Mouse (Mus musculus) CD4-positive, CD25-positive, alpha-beta regulatory T cell, adult 2 months (primary cell): Measurements from ENCODE around the gene Kcnt1.
"Not testable (repeated sequence)": the region's sequence is repeated elsewhere in the genome, so short reads cannot be mapped to it uniquely, and the experiment has no call there.

Experiments
- DNase-seq: peaks from one replicate; pipeline ENCODE4 v3.0.0-alpha.2; 2012; ENCODE audit warnings: low read depth, low spot score

Gene Kcnt1

GRCm38 (mm10) chr2:25863337-25864131 lies at the start of gene Kcnt1:
Gene Kcnt1 (plus strand): TSS chr2:25863734.
- peak; percentile 8 for DNase-seq

- DNase-seq = not testable (repeated sequence)
Measured at GRCm38 (mm10) chr2:25815748-25816147, 47.8 kb upstream of the Kcnt1 start, which contains the start of gene Glt6d1. Gene Glt6d1 (minus strand): TSS chr2:25815848.

GRCm38 (mm10) chr2:25822806-25823205 lies 40.7 kb upstream of the Kcnt1 start, which contains the start of gene Lcn9:
Gene Lcn9 (plus strand): TSS chr2:25823153.
- no peak for DNase-seq

- DNase-seq = no peak
Measured at GRCm38 (mm10) chr2:25824751-25825150, 38.8 kb upstream of the Kcnt1 start.

- peak; percentile 41 for DNase-seq
Measured at GRCm38 (mm10) chr2:25828344-25828947, 35.1 kb upstream of the Kcnt1 start.

GRCm38 (mm10) chr2:25830786-25831185 lies 32.7 kb upstream of the Kcnt1 start:
- DNase-seq = no peak

- peak; percentile 79 for DNase-seq
Measured at GRCm38 (mm10) chr2:25836291-25836690, 27.2 kb upstream of the Kcnt1 start.

GRCm38 (mm10) chr2:25842161-25842560 lies 21.4 kb upstream of the Kcnt1 start:
- no peak for DNase-seq

- DNase-seq = no peak
Measured at GRCm38 (mm10) chr2:25842758-25843157, 20.8 kb upstream of the Kcnt1 start.

- DNase-seq = no peak
Measured at GRCm38 (mm10) chr2:25844097-25844496, 19.4 kb upstream of the Kcnt1 start.

GRCm38 (mm10) chr2:25846516-25846915 lies 17.0 kb upstream of the Kcnt1 start:
- no peak for DNase-seq

- no peak for DNase-seq
Measured at GRCm38 (mm10) chr2:25847226-25847625, 16.3 kb upstream of the Kcnt1 start, which contains the start of gene Sohlh1. Gene Sohlh1 (minus strand): TSS chr2:25847248.

GRCm38 (mm10) chr2:25850330-25850729 lies 13.2 kb upstream of the Kcnt1 start:
- peak; percentile 69 for DNase-seq

- DNase-seq = peak; percentile 33
Measured at GRCm38 (mm10) chr2:25852626-25853025, 10.9 kb upstream of the Kcnt1 start.

GRCm38 (mm10) chr2:25853998-25854397 lies 9.5 kb upstream of the Kcnt1 start:
- DNase-seq = peak; percentile 41

GRCm38 (mm10) chr2:25859891-25860290 lies 3.6 kb upstream of the Kcnt1 start:
- DNase-seq = no peak

GRCm38 (mm10) chr2:25862038-25862437 lies 1.5 kb upstream of the Kcnt1 start:
- no peak for DNase-seq

GRCm38 (mm10) chr2:25862696-25863270 lies 751 bp upstream of the Kcnt1 start:
- DNase-seq = no peak

- no peak for DNase-seq
Measured at GRCm38 (mm10) chr2:25864230-25864629, 696 bp downstream of the Kcnt1 start.

GRCm38 (mm10) chr2:25865412-25865811 lies 1.9 kb downstream of the Kcnt1 start:
- DNase-seq = no peak

GRCm38 (mm10) chr2:25866656-25867055 lies 3.1 kb downstream of the Kcnt1 start:
- DNase-seq = no peak

GRCm38 (mm10) chr2:25877250-25877735 lies 13.8 kb downstream of the Kcnt1 start:
- DNase-seq = no peak
